Mouse (Mus musculus): ENCODE measurements at regions not wholly inside any gene's neighbourhood (a gene's known extent, or its start where the extent isn't known, plus 50 kb on each side); places are given as distances from the start of the nearest gene placed in this dataset.

GRCm38 (mm10) chr5:54235226-54235625, 236.9 kb downstream of the Stim2 start:
- no peak for TF ChIP-seq CTCF (conservative IDR thresholded peaks at IDR 0.05; ENCODE audit: low read length)
- no peak for TF ChIP-seq NANOG (IDR thresholded peaks at IDR 0.05; ENCODE audit: borderline replicate concordance, low read length)
- TF ChIP-seq POU5F1 (IDR thresholded peaks at IDR 0.05; ENCODE audit: borderline replicate concordance, low read length) = no peak

Data from E14TG2a.4 (cell line).